Mouse (Mus musculus): ENCODE results near the gene Rasa4. TPM values are rescaled to one million over a fixed set of nuclear protein-coding genes. Genes with fewer than 3 reads are reported as not detected.
"Not testable (repeated sequence)": the region's sequence is repeated elsewhere in the genome, so short reads cannot be mapped to it uniquely, and the experiment has no call there.

Gene Rasa4
- polyA plus RNA-seq, 1 experiment = 16.1 TPM

DNA sequence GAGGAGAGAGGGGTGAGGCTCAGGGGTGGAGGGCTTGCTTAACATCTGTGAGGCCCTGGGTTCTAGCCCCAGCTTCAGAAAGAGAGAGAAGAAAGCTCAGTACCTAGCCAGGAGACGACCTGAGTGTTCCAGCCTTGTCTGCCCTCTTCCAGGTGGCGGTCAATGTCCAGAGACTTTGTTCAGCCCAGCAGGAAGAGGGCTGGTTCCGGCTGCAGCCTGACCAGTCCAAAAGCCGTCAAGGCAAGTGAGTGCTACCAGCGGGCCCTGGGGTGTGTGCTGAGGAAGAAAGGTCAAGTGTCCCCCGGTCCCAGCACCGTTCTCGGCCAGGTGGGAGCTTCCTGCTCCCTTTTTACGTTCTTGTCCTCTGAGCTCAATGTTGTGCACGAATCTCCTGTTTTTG lies 14.8 kb downstream of the Rasa4 start:
- WGBS = 71% methylated on average over 10 of the region's 10 CpGs
- Histone ChIP-seq H3K4me3 (replicated peaks; ENCODE audit: extremely low read depth, low read depth, low read length) (no peak overlapping the region), H3K4me1 (ENCODE audit: control insufficient read depth, insufficient read depth, low read length) (0 out of 2 replicates have a peak, but pooled peaks cover 4% of the 10 kb centered on the region)
- TF ChIP-seq POLR2A (IDR thresholded peaks at IDR 0.05; ENCODE audit: borderline replicate concordance, extremely low read depth, low read depth, low read length) (no peak), CTCF (IDR thresholded peaks at IDR 0.05; ENCODE audit: insufficient read depth, low read length) (no peak)
- DNase-seq = no peak

DNA sequence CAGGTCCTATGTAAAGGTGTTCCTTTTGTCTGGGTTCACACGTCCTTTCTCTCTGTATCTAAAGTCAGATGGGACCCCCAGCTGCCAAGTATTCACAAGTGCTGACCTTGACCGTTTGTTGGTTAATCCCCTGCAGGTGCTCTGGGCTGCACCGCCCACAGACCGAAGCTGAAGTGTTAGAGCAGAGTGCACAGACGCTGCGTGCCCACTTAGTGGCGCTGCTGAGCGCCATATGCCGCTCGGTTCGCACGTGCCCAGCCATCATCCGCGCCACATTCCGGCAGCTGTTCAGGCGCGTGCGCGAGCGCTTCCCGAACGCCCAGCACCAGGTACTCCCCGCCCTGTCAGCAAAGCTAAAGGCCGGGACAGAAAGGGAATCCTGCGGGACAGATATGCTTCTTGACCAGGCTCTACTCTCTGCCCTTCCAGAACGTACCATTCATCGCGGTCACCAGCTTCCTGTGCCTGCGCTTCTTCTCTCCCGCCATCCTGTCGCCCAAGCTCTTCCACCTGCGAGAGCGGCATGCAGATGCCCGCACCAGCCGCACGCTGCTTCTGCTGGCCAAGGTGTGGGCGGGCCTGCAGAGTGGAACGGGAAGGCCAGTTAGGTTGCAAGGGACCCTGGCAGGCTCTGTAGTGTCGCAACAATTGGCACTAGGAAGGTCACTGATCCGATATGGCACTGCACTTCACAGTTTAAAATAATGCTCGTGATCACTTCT lies 18.5 kb downstream of the Rasa4 start:
- DNase-seq = peak; percentile 66
- 5% methylated on average over 41 of the region's 41 CpGs for WGBS
- 0 out of 2 replicates have a peak, but pooled peaks cover 4% of the 10 kb centered on the region for H3K4me1 ChIP-seq (ENCODE audit: control insufficient read depth, insufficient read depth, low read length)
- TF ChIP-seq POLR2A (IDR thresholded peaks at IDR 0.05; ENCODE audit: borderline replicate concordance, extremely low read depth, low read depth, low read length) (no peak), CTCF (IDR thresholded peaks at IDR 0.05; ENCODE audit: insufficient read depth, low read length) (peak; percentile 92)
- H3K4me3 ChIP-seq (replicated peaks; ENCODE audit: extremely low read depth, low read depth, low read length) = peak overlapping the region; percentile 43

DNA sequence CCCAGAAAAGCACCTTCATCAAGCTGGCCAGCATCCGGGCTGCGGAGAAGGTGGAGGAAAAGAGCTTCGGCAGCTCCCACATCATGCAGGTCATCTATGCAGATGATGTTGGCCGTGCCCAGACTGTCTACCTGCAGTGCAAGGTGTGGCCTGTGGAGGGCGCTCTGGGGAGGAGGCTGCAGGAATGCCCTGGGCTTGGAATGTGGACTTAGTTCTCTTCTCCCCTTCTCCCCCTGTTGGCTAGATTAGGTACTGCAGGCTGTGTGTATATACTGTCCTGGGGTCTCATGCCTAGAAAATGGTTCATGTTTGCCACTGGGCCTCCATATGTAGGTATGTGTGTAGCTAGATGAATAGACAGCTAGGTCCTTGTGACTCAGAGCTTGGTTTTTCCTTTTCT lies 20.8 kb downstream of the Rasa4 start:
- 0 out of 2 replicates have a peak, but pooled peaks cover 4% of the 10 kb centered on the region for H3K4me1 ChIP-seq (ENCODE audit: control insufficient read depth, insufficient read depth, low read length)
- no peak overlapping the region for H3K4me3 ChIP-seq (replicated peaks; ENCODE audit: extremely low read depth, low read depth, low read length)
- no peak for DNase-seq
- WGBS = 83% methylated on average over 5 of the region's 5 CpGs
- TF ChIP-seq POLR2A (IDR thresholded peaks at IDR 0.05; ENCODE audit: borderline replicate concordance, extremely low read depth, low read depth, low read length) = no peak
- 0 out of 2 replicates have a peak, but pooled peaks have one; percentile 24 for TF ChIP-seq CTCF (IDR thresholded peaks at IDR 0.05; ENCODE audit: insufficient read depth, low read length)

DNA sequence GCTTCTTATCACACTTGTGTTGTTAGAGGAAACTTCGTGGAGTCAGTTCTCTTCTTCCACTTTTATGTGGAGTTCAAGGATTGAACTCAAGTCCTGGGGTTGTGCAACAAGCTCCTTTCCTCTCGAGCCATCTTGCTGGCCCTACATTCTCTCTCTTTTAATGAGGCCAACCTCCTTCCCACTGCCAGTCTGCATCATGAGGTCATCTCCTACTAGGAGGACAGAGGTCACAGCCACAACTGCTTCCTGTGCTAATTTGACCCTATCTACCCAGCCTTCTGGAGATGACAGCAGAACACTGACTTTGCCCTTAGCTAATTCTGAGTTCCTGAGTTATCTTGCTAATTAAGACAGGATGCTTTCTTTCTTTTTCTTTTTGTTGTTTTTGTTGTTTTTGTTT lies 24.8 kb downstream of the Rasa4 start:
- TF ChIP-seq CTCF (IDR thresholded peaks at IDR 0.05; ENCODE audit: insufficient read depth, low read length) = no peak
- no peak for TF ChIP-seq POLR2A (IDR thresholded peaks at IDR 0.05; ENCODE audit: borderline replicate concordance, extremely low read depth, low read depth, low read length)
- Histone ChIP-seq H3K4me1 (ENCODE audit: control insufficient read depth, insufficient read depth, low read length) (no peaks in the 10 kb centered on the region), H3K4me3 (replicated peaks; ENCODE audit: extremely low read depth, low read depth, low read length) (no peak overlapping the region)
- WGBS = 46% methylated on average over 2 of the region's 2 CpGs
- DNase-seq = no peak

DNA sequence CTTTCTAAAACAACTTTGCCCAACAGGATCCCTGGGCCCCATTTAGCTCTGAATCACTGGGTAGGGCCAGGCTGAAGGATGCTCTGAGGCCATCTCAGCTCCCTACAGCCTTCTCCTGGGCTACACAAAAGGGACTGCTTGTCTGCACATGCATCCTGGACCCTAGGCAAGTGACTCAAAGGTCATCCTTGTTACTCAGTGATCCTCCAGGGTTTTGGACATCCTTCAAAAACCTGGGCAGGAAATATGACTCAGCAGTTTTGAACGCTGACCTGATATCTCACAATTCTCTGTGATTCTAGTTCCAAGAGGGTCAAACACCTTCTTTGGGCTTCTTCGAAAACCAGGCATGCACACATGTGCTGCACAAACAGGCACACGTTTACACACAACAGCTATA lies 25.3 kb downstream of the Rasa4 start:
- no peak for DNase-seq
- no peaks in the 10 kb centered on the region for H3K4me1 ChIP-seq (ENCODE audit: control insufficient read depth, insufficient read depth, low read length)
- TF ChIP-seq CTCF (IDR thresholded peaks at IDR 0.05; ENCODE audit: insufficient read depth, low read length) (no peak), POLR2A (IDR thresholded peaks at IDR 0.05; ENCODE audit: borderline replicate concordance, extremely low read depth, low read depth, low read length) (no peak)
- WGBS = 51% methylated on average over 3 of the region's 3 CpGs
- H3K4me3 ChIP-seq (replicated peaks; ENCODE audit: extremely low read depth, low read depth, low read length) = no peak overlapping the region

DNA sequence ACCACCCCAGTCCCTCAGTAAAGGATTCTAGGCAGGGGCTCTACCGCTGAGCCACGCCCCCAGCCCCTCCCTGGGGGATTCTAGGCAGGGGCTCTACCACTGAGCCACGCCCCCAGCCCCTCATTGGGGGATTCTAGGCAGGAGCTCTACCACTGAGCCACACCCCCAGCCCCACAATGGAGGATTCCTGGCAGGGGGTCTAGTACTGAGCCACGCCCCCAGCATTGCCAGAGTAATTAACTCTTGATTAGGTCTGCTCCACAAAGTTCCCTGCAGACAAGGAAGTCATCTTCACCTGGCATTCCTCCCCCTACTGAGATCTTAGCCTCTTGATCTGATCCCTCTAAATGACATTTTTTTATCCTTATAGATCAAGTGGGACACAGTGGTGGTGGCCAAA lies 29.8 kb downstream of the Rasa4 start:
- WGBS = 44% methylated on average over 4 of the region's 4 CpGs
- H3K4me1 ChIP-seq (ENCODE audit: control insufficient read depth, insufficient read depth, low read length) = peaks cover 10% of the 10 kb centered on the region
- not testable (repeated sequence) for H3K4me3 ChIP-seq (replicated peaks; ENCODE audit: extremely low read depth, low read depth, low read length); DNase-seq

DNA sequence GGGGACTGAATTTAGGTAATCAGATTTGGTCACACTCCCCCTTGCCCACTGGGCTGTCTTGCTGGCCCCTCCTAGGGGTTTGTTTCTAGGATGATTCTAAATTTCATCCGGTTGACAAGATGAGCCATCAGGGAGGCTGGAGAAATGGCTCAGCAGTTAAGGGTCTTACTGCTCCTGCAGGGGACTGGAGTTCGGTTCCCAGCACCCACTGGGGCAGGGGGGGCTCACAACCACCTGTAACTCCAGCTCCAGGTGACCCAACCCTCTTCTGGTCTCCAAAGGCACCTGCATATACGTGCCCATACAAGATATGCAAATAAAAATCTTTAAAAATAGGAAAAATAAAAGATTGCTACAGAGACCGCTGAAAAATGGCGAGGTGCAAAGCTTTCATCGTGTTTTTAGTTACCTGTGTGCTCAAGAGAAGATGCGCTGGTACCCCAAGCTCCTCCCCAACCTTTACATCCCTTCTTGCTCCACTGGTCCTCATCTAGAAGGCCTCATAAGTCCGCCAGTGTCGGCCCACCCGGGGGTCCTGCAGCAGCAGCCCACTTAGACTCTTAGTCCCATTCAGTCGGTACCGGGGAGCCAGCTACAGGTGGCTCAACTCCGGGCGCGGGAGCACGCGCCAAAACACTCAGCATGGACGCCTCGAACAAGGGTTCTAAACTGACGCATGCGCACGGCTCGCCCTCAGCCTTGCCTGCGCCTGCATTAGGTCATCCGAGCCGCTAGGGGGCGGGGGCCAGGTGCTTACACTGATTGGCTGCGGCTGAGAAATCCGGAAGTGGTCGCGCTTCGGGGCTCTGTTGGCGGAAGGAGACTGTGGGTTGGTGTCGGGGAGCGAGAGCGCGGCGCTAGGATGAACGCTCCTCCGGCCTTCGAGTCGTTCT lies 32.4 kb downstream of the Rasa4 start, which contains the start of gene Polr2j:
Polr2j (plus strand) TSS at position 741 of the 893 bp plus-strand sequence.
- WGBS = 3% methylated on average over 42 of the region's 42 CpGs
- H3K4me1 ChIP-seq (ENCODE audit: control insufficient read depth, insufficient read depth, low read length) = peaks cover 11% of the 10 kb centered on the region
- TF ChIP-seq POLR2A (IDR thresholded peaks at IDR 0.05; ENCODE audit: borderline replicate concordance, extremely low read depth, low read depth, low read length) (peak; percentile 88; the same call in 1 of the 2 replicates), CTCF (IDR thresholded peaks at IDR 0.05; ENCODE audit: insufficient read depth, low read length) (peak; percentile 64)
- H3K4me3 ChIP-seq (replicated peaks; ENCODE audit: extremely low read depth, low read depth, low read length) = peak within 1 kb of the TSS; percentile 88
- DNase-seq = peak; percentile 96

DNA sequence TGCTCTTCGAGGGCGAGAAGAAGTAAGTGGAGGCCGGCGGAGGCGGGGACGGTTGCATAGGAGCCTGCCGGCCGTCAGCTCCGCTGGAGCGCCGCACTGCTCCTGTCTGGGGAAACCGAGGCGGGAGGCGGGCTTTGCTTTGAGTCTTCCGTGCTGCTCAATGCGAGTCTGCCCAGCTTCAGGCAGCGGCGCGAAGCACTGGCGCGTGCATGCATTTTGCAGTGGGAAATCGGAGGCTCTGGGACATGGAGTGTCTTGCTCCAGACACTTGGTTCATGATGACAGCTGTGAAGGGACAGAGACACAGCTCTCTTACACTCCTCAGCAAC lies 33.0 kb downstream of the Rasa4 start:
- H3K4me3 ChIP-seq (replicated peaks; ENCODE audit: extremely low read depth, low read depth, low read length) = peak overlapping the region; percentile 88
- H3K4me1 ChIP-seq (ENCODE audit: control insufficient read depth, insufficient read depth, low read length) = peaks cover 11% of the 10 kb centered on the region
- WGBS = under 1% methylated on average over 22 of the region's 22 CpGs
- DNase-seq = no peak
- TF ChIP-seq CTCF (IDR thresholded peaks at IDR 0.05; ENCODE audit: insufficient read depth, low read length) = no peak
- no peak for TF ChIP-seq POLR2A (IDR thresholded peaks at IDR 0.05; ENCODE audit: borderline replicate concordance, extremely low read depth, low read depth, low read length)

DNA sequence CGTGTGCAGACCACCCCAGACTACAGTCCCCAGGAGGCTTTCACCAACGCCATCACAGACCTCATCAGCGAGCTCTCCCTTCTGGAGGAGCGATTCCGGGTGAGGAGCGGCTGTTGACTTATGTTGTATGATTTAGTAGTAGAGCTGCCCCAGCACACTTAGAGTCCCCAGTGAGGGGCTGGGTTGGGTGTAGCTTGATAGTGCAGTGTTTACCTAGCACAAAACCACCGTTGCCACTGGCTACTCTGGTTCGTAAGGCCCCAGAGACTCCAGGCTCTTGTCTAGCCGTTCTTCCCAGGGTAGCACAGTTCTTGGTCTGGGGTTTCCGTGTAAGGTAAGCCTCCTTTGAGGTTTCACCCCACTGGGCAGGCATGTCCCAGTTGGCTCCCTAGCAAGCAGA lies 38.4 kb downstream of the Rasa4 start:
- DNase-seq = no peak
- no peak overlapping the region for H3K4me3 ChIP-seq (replicated peaks; ENCODE audit: extremely low read depth, low read depth, low read length)
- H3K4me1 ChIP-seq (ENCODE audit: control insufficient read depth, insufficient read depth, low read length) = peaks cover 9% of the 10 kb centered on the region
- WGBS = 85% methylated on average over 10 of the region's 10 CpGs
- no peak for TF ChIP-seq POLR2A (IDR thresholded peaks at IDR 0.05; ENCODE audit: borderline replicate concordance, extremely low read depth, low read depth, low read length)
- no peak for TF ChIP-seq CTCF (IDR thresholded peaks at IDR 0.05; ENCODE audit: insufficient read depth, low read length)

All from lung, adult 2 months (tissue).